Mouse (Mus musculus): ENCODE measurements around the gene Trappc5.

DNA sequence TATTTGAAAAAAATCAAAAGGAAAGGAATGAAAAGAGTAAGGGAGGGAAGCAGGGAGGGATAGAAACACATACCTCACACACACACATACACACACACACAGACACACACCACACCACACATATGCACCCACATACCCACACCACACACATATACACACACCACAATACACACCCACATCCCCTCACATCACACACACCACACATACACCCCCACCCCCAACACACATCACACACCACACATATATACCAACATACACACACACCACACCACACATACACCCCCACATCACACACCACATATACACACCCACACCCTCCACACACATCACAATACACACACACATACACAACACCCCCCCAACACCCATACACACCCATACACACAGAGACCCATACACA lies 8.4 kb downstream of the Trappc5 start:
- TF ChIP-seq CTCF (IDR thresholded peaks at IDR 0.05; ENCODE audit: borderline replicate concordance, insufficient read depth, low read length): no peak
- TF ChIP-seq POLR2A (IDR thresholded peaks at IDR 0.05; ENCODE audit: low read depth, low read length): no peak; the same call in 1 of the 2 replicates
